Mouse (Mus musculus) CH12.LX (cell line): ENCODE results near the gene Krt12. TPM values are rescaled to one million over a fixed set of nuclear protein-coding genes. Genes with fewer than 3 reads are reported as not detected.
A peak's percentile ranks its signal among the peaks of the same experiment; 100 is the strongest.

Experiments
- DNase-seq: peaks from one replicate; pipeline ENCODE4 v3.0.0-alpha.2; 2013; ENCODE audit errors: extremely low read depth
- H3K27ac ChIP-seq: 2 replicates; pipeline ENCODE4 v1.5.1; 2012; ENCODE audit warnings: low read depth, mild to moderate bottlenecking, control low read depth, moderate library complexity; ENCODE audit not compliant: insufficient read depth
- H3K27me3 ChIP-seq: replicated peaks from 2 replicates; pipeline ENCODE3; 2012; ENCODE audit warnings: inconsistent platforms
- H3K36me3 ChIP-seq, 2 experiments: replicated peaks in 1 of 2; 2 replicates each; pipeline versions ENCODE3 to v1.6.1; 2012; ENCODE audit warnings: inconsistent platforms in 1 of 2, low read length in 1 of 2, mild to moderate bottlenecking in 1 of 2, mixed read lengths in 1 of 2, moderate library complexity in 1 of 2; ENCODE audit not compliant: control insufficient read depth in 1 of 2, insufficient read depth in 1 of 2
- H3K4me1 ChIP-seq, 2 experiments: 2 replicates each; pipeline ENCODE4 v1.6.1; 2012; ENCODE audit warnings: inconsistent platforms in 1 of 2, moderate library complexity in 1 of 2; ENCODE audit not compliant: insufficient read depth in 2 of 2, control insufficient read depth in 1 of 2
- H3K4me2 ChIP-seq: 2 replicates; pipeline ENCODE4 v1.6.1; 2012; ENCODE audit warnings: low read depth, mild to moderate bottlenecking, control low read depth; ENCODE audit not compliant: poor library complexity, insufficient read depth, severe bottlenecking
- H3K4me3 ChIP-seq, 3 experiments: fragments of 150-350 bp in 1 of 3; sonication (generic) in 1 of 3; replicated peaks in 1 of 3; 2 replicates each; pipeline versions ENCODE3 to v1.5.1; 2011 to 2012; ENCODE audit warnings: low read depth in 2 of 3, low read length in 2 of 3, mild to moderate bottlenecking in 2 of 3, moderate library complexity in 2 of 3, control low read depth in 1 of 3, improper control_type of control experiment in 1 of 3, inconsistent platforms in 1 of 3, mixed read lengths in 1 of 3; ENCODE audit not compliant: poor library complexity in 1 of 3
- H3K79me2 ChIP-seq: replicated peaks from 2 replicates; pipeline ENCODE4 v1.6.1; 2012; ENCODE audit warnings: mild to moderate bottlenecking, moderate library complexity; ENCODE audit not compliant: control insufficient read depth, poor library complexity, insufficient read depth, severe bottlenecking; ENCODE audit errors: extremely low read depth
- H3K9ac ChIP-seq: 2 replicates; pipeline ENCODE4 v1.6.1; 2012; ENCODE audit warnings: low read depth, mild to moderate bottlenecking, control low read depth, moderate library complexity; ENCODE audit not compliant: insufficient read depth
- H3K9me3 ChIP-seq: replicated peaks from 2 replicates; pipeline ENCODE3; 2012; ENCODE audit warnings: low read length, inconsistent platforms, mixed read lengths
- CHD2 ChIP-seq: IDR thresholded peaks from 2 replicates; pipeline ENCODE4 v1.6.1; 2011; ENCODE audit warnings: low read length, improper control_type of control experiment
- E2F4 ChIP-seq: IDR thresholded peaks from 2 replicates; pipeline ENCODE4 v1.6.1; 2011; ENCODE audit warnings: low read depth, low read length, improper control_type of control experiment; ENCODE audit not compliant: insufficient replicate concordance
- ELF1 ChIP-seq: IDR thresholded peaks from 2 replicates; pipeline ENCODE4 v1.6.1; 2014; ENCODE audit warnings: low read depth, mild to moderate bottlenecking, inconsistent platforms, low read length, improper control_type of control experiment
- MAFK ChIP-seq: IDR thresholded peaks from 2 replicates; pipeline ENCODE4 v1.6.1; 2011; ENCODE audit warnings: low read length, improper control_type of control experiment; ENCODE audit not compliant: insufficient replicate concordance
- MAX ChIP-seq: IDR thresholded peaks from 2 replicates; pipeline ENCODE4 v1.6.1; 2011; ENCODE audit warnings: low read length, improper control_type of control experiment
- PAX5 ChIP-seq: IDR thresholded peaks from 2 replicates; pipeline ENCODE4 v1.6.1; 2012; ENCODE audit warnings: low read length, inconsistent platforms, mixed read lengths
- RCOR1 ChIP-seq: conservative IDR thresholded peaks from 2 replicates; pipeline ENCODE4 v1.6.1; 2012; ENCODE audit warnings: low read depth, mild to moderate bottlenecking, inconsistent platforms, low read length, improper control_type of control experiment
- SMC3 ChIP-seq: IDR thresholded peaks from 2 replicates; pipeline ENCODE4 v1.6.1; 2011; ENCODE audit warnings: low read depth, low read length, improper control_type of control experiment
- TBP ChIP-seq: conservative IDR thresholded peaks from 2 replicates; pipeline ENCODE4 v1.6.1; 2011; ENCODE audit warnings: low read depth, low read length, improper control_type of control experiment
- UBTF ChIP-seq: IDR thresholded peaks from 2 replicates; pipeline ENCODE4 v1.6.1; 2012; ENCODE audit warnings: low read depth, mild to moderate bottlenecking, inconsistent platforms, low read length, improper control_type of control experiment, moderate library complexity
- dilution Hi-C: fragments of 300-500 bp; cut with MboI; formaldehyde crosslinking; loops from 2 replicates; pipeline ENCODE4 v1.14.3; 2020; ENCODE audit warnings: low sequenced_read_pairs; ENCODE audit not compliant: extremely low pct_unique_long_range_greater_than_20kb, extremely low pct_ligation_motif_present
- in situ Hi-C: fragments of 300-500 bp; cut with MboI; formaldehyde crosslinking; loops from 3 replicates; pipeline ENCODE4 v1.14.3; 2019; ENCODE audit warnings: low sequenced_read_pairs, low pct_ligation_motif_present, low pct_unique_long_range_greater_than_20kb, mixed read lengths
- polyA plus RNA-seq: library from polyadenylated mRNA; unstranded; fragments of >175 nt; gene quantifications from 2 replicates; pipeline ENCODE4 v1.2.1, GENCODE M21; 2012; ENCODE audit warnings: low read depth; ENCODE audit not compliant: insufficient read length
- total RNA-seq, 2 experiments: library from RNA; depleted of rRNA; stranded (reverse); fragments of 300-350 nt in 1 of 2; fragments of >200 nt in 1 of 2; gene quantifications; 2 replicates each; pipeline ENCODE4 v1.2.3; 2012 to 2014

The Krt12 gene
- total and polyA plus RNA-seq, 3 experiments = not detected

- H3K4me1 ChIP-seq = peaks cover 0 to 3% of the 10 kb centered on the region in 2 experiments; a peak in 2 of 4 replicates
- no peak overlapping the region for H3K27ac ChIP-seq
- H3K79me2 ChIP-seq = no peaks in the 10 kb centered on the region
- H3K27me3 ChIP-seq = peaks cover 72% of the 10 kb centered on the region
- in situ Hi-C loops = no loop called here
- H3K4me3 ChIP-seq = no peak overlapping the region
- no peaks in the 10 kb centered on the region for H3K9me3 ChIP-seq
- H3K9ac ChIP-seq = no peak overlapping the region
- H3K4me2 ChIP-seq = no peak overlapping the region
- DNase-seq = no peak
- TF ChIP-seq ELF1 (no peak), SMC3 (no peak)
- TF ChIP-seq, all 38 proteins: peak for 0
- dilution Hi-C loops = no loop called here
- H3K36me3 ChIP-seq = no peaks in the 10 kb centered on the region
Measured at GRCm38 (mm10) chr11:99458887-99459286, 36.8 kb upstream of the Krt12 start.

GRCm38 (mm10) chr11:99454759-99455158, 32.7 kb upstream of the Krt12 start:
- Histone ChIP-seq H3K9ac (no peak overlapping the region), H3K9me3 (no peaks in the 10 kb centered on the region), H3K4me2 (0 out of 2 replicates have a peak overlapping the region, but pooled peaks have one; percentile 5), H3K36me3 (no peaks in the 10 kb centered on the region), H3K79me2 (no peaks in the 10 kb centered on the region), H3K4me1 (peaks cover 0 to 3% of the 10 kb centered on the region in 2 experiments; a peak in 2 of 4 replicates), H3K27ac (no peak overlapping the region), H3K4me3 (no peak overlapping the region), H3K27me3 (peaks cover 69% of the 10 kb centered on the region)
- no peak for DNase-seq
- dilution Hi-C loops = no loop called here
- no peak for TF ChIP-seq RCOR1
- TF ChIP-seq CHD2 = no peak
- no peak for TF ChIP-seq E2F4
- 0 out of 2 replicates have a peak, but pooled peaks have one; percentile 8 for TF ChIP-seq MAFK
- TF ChIP-seq PAX5 = no peak
- in situ Hi-C loops = no loop called here

GRCm38 (mm10) chr11:99454044-99454443, 32.0 kb upstream of the Krt12 start:
- Histone ChIP-seq H3K4me2 (no peak overlapping the region), H3K27ac (no peak overlapping the region), H3K4me3 (no peak overlapping the region), H3K4me1 (peaks cover 0 to 3% of the 10 kb centered on the region in 2 experiments; a peak in 2 of 4 replicates), H3K27me3 (peaks cover 69% of the 10 kb centered on the region), H3K9me3 (no peaks in the 10 kb centered on the region), H3K9ac (no peak overlapping the region), H3K36me3 (no peaks in the 10 kb centered on the region), H3K79me2 (no peaks in the 10 kb centered on the region)
- dilution Hi-C loops = no loop called here
- no peak for DNase-seq
- in situ Hi-C loops = no loop called here
- TF ChIP-seq TBP (no peak), MAX (no peak), RCOR1 (no peak), UBTF (no peak), SMC3 (no peak)
